Mouse (Mus musculus) gastrocnemius, postnatal 10 days (tissue): ENCODE results near the gene Rictor. TPM values are rescaled to one million over a fixed set of nuclear protein-coding genes. Genes with fewer than 3 reads are reported as not detected.

Experiments used
- DNase-seq: peaks from one replicate; pipeline ENCODE4 v3.0.0; 2021; ENCODE audit warnings: mixed read lengths
- long read RNA-seq, 2 experiments: library from polyadenylated mRNA; stranded (forward); transcript quantifications; one replicate each; pipeline ENCODE4 v2.0.0; 2021
- total RNA-seq, 2 experiments: library from RNA; stranded (reverse); gene quantifications; 2 replicates each; pipeline ENCODE4 v1.2.3; 2021

Rictor gene
- total RNA-seq: 10 to 100 TPM; 11.0 to 14.5 TPM
- long read RNA-seq, experiment 1, partial matches to known transcripts: 0 of 1 reads
- long read RNA-seq, experiment 1, other reads (novel, unspliced or antisense): 1 of 1 reads
- long read RNA-seq, experiment 2, partial matches to known transcripts: 1 of 1 reads
- long read RNA-seq, experiment 2, other reads (novel, unspliced or antisense): 0 of 1 reads

- peak; percentile 91 for DNase-seq
These were observed at the start of gene Rictor for GRCm38 (mm10) chr15:6707936-6708525. Gene Rictor (plus strand): TSS chr15:6708379.

GRCm38 (mm10) chr15:6661951-6662350, 46.2 kb upstream of the Rictor start:
- no peak for DNase-seq

GRCm38 (mm10) chr15:6663991-6664390, 44.2 kb upstream of the Rictor start:
- no peak for DNase-seq

- no peak for DNase-seq
These were observed 42.1 kb upstream of the Rictor start for GRCm38 (mm10) chr15:6666072-6666471.

GRCm38 (mm10) chr15:6668793-6669437, 39.3 kb upstream of the Rictor start:
- no peak for DNase-seq

GRCm38 (mm10) chr15:6678479-6678878, 29.7 kb upstream of the Rictor start:
- DNase-seq: no peak

GRCm38 (mm10) chr15:6702164-6702563, 6.0 kb upstream of the Rictor start:
- DNase-seq: no peak

- DNase-seq: no peak
These were observed 2.8 kb upstream of the Rictor start for GRCm38 (mm10) chr15:6705351-6705901.

GRCm38 (mm10) chr15:6707551-6707935, 636 bp upstream of the Rictor start:
- peak; percentile 64 for DNase-seq

- DNase-seq: peak; percentile 37
These were observed 605 bp downstream of the Rictor start for GRCm38 (mm10) chr15:6708526-6709441.

GRCm38 (mm10) chr15:6709618-6710017, 1.4 kb downstream of the Rictor start:
- DNase-seq: no peak

GRCm38 (mm10) chr15:6710341-6710740, 2.2 kb downstream of the Rictor start:
- no peak for DNase-seq

GRCm38 (mm10) chr15:6711226-6711625, 3.0 kb downstream of the Rictor start:
- DNase-seq: no peak

GRCm38 (mm10) chr15:6714819-6715218, 6.6 kb downstream of the Rictor start:
- DNase-seq: no peak

- no peak for DNase-seq
These were observed 7.1 kb downstream of the Rictor start for GRCm38 (mm10) chr15:6715237-6715636.

GRCm38 (mm10) chr15:6721385-6721784, 13.2 kb downstream of the Rictor start:
- DNase-seq: no peak

- no peak for DNase-seq
These were observed 13.6 kb downstream of the Rictor start for GRCm38 (mm10) chr15:6721802-6722201.

GRCm38 (mm10) chr15:6722405-6723176, 14.4 kb downstream of the Rictor start:
- no peak for DNase-seq

- no peak for DNase-seq
These were observed 15.2 kb downstream of the Rictor start for GRCm38 (mm10) chr15:6723338-6723737.

GRCm38 (mm10) chr15:6724442-6724841, 16.3 kb downstream of the Rictor start:
- no peak for DNase-seq

- DNase-seq: no peak
These were observed 18.1 kb downstream of the Rictor start for GRCm38 (mm10) chr15:6726130-6726808.
